Mouse (Mus musculus) urinary bladder, postnatal 25 days (tissue): ENCODE results near the gene Tdrd9.
"Not testable (repeated sequence)": the region's sequence is repeated elsewhere in the genome, so short reads cannot be mapped to it uniquely, and the experiment has no call there.

Experiments
- DNase-seq: peaks from one replicate; pipeline ENCODE4 v3.0.0; 2022; ENCODE audit warnings: low spot score

The Tdrd9 gene

DNA sequence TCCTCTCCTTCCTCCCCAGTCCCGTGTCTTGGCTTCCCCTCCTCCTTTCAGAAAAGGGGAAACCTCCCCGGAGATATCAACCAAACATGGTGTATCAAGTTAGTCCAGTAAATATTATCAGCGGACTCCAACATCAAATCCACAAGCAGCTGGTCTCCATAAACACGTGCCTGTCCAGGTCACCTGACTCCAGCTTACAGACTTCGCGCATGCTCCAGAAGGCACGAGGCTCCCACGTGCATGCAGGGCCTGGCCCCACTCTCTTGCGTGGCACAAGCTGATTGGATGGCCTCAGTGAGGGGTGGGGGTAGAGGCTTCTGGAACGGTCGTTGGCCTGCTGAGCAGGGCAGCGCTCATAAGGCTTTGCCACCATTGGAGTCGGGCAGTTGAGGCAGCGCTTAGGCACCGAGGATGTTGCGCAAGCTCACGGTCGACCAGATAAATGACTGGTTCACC, at the start of gene Tdrd9:
Gene Tdrd9, plus strand, starts transcription at position 329 of the 456 bp plus-strand sequence.
- no peak for DNase-seq

DNA sequence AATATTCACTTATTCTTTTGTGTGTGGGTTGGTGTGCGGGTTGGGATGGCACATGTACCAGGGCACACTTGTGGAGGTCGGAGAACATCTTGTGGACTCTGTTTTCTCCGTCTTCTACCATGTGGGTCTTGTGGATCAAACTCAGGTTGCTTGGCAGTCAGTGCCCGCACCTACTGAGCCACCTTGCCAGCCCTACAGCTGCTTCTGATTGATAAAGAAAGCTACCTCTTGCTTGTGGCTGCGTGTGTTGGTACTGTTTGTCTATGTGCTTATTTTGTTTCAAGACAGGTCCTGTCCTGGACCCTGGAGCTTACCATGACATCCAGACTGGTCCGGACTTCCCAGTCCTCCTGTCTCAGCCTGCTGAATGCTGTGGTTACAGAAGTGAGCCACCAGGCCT, 48.2 kb upstream of the Tdrd9 start:
- DNase-seq: no peak

DNA sequence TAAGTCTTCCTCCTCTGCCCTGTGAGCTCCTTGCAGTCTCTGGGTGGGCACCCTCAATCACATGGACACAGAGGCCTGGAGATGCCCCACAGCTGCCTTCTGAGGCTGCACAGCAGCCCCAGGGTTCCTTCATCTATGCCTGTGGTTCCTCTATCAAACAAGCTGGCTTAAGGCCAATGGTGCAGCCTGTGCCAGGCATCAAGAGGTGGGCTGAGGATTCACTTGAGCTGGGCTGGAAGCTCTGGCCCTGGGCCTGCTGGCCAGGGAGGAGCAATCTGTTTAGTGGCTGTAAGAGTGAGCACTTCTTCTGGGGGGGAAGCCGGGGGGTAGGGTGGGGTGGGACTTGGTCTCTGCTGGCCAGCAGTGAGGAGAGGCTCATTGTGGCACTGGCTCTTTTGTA, 44.0 kb upstream of the Tdrd9 start:
- DNase-seq: no peak

DNA sequence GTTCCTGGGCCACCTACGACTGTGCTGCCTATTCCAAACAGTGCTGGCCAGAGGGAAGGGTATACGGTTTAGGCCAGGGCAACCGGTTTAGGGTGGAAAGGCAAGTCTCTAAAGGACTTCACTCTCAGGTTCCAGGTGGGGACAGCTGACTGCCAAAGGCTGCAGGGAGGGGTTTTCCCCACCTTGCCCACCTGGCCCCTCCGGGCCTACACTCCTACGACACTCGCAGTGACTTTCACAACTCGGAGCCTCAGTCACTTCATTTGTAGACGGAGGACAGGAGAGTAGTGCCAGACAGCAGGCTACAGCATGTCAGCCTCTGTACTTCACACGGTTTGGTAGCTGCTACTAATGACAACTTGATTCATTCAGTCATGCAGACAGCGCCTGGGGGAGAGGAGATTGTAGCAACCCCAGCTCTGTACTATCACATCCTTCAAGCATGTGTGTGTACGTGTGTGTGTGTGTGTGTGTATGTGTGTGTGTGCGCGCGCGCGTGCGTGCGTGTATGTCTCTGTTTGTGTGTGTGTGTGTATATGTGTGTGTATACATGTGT, 42.9 kb upstream of the Tdrd9 start:
- no peak for DNase-seq

DNA sequence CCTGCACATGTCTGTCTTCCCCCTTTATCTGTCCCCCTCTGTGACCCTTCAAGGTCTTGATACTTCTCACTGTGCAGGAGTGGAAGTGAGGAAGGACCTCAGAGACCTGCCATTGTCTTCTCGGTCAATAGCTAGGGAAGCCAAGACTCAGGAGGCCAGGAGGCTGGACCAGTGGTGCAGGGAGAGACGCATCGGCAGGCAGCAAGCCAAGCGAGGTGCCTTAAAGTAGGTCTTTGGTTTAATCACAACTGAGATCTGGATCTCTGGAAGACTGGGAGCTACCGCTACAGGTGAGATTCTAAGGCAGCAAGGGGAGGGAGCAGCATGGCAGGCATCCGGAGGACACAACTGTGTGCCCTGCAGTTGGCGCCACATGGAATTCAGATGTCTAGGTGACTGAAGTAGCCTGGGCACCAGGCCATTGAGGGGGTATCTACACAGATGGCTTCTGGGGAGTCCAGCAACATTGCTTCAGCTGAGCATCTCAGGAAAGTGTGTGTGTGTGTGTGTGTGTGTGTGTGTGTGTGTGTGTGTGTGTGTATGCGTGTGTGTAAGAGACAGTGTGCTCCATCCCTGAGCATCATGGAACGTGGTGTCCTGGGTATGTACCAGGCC, 39.8 kb upstream of the Tdrd9 start:
- no peak for DNase-seq

DNA sequence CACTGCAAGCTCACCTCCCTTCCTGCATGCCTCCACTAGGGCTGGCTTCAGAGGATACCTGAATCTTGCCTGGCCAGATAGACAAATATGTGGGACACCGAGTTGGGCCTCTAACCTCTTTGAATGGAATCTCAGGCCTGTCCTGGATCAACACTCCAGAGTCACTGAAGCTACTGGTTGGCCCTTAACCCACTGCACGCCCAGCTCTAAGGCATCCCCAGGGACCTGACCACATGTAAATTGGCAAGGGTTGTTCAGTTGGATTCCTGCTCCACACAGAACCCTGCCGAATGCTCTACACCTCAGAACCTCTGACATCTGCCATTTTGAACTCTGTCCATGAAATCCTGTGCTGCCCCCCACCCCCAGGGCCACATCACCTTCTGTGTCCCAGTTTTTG, 38.8 kb upstream of the Tdrd9 start:
- DNase-seq: no peak

DNA sequence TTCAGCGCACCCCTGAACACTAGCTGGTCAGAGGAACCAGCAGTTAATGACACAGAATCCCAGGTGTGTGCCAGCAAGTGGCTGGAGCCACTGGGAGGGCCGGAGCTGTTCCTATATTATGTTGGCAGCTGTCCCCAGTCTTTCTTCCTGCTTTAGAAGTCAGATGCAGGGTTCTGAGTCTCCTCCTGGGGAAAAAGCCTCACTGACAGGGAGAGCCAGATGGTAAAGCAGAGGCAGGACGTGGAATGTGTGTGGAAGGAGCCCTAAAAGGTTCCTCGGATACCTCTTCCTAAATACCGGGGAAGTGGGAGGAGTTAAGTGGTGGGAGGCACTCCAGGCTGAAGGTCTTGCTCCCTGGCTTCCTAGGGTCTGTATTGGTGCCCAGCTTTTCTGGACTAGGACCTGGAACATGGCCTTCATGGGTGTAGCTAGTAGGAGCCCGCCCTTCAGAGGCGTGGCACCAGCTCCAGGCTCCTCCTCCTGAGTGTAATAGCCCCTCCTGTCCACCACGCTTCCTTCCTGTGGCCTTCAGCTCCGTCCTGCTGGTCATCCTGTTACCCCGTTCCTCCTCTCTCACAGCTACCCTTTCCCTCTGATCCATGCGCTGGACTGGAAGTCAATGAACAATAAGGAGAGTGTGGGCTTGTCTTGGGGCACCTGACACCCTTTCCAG, 38.2 kb upstream of the Tdrd9 start:
- no peak for DNase-seq

DNA sequence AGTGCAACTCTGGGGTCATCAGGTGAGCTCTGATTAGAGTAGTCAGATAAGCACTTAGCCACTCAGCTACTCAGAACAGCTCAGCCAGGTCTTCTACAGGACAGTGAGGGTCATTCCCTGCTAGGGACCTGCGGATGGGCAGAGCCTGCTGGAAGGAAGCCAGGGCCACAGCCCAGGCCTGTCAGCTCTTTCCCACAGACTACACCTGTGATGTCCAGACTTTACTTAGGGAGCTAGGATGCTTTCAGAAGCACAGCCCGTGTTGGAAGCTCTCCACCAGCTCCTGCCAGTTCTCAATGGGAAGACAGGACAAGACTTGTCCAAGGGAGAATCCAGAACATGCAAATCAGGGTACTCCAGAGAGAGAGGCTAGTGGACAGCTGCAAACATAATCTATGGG, 37.4 kb upstream of the Tdrd9 start:
- DNase-seq: no peak

DNA sequence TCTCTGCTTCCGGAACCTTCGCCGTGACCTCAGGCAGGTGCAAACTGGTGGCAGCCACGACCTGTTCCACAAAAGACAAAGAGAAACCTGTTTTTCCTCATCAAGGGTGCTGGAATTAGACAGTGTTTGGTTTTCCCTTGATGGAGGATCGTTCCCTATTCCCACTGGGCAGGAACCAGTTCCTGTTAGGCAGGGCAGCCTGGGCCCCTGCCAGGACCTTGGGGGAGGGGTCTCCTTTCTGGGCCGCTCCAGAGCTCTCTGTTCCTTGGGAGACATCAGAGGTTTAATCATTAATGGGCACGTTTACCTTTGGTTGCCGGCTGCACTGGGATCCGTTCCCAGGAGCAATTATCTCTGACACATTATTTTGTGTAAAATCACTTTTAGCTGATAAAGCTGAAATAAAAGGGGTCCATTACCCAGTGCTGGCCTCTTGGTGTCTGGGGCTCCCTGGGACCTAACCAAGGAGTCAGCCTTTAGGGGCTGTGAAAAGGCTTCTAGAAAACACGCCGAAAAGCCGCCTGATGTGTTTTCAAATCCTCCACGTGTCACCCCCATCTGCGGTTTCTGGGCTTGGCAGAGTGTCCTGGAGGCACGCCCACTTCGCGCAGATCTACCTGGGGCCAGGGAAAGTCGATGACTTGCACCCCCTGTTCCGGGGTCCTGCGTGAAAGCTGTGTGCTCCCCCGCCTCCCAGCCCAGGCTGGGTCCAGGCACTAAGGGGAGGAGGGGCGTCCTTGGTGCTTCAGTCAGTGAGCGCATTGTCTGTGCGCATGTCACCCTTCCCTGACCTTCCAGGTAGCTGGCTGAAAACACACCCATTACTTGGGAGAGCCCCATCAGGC, 34.4 kb upstream of the Tdrd9 start:
- peak; percentile 50 for DNase-seq

DNA sequence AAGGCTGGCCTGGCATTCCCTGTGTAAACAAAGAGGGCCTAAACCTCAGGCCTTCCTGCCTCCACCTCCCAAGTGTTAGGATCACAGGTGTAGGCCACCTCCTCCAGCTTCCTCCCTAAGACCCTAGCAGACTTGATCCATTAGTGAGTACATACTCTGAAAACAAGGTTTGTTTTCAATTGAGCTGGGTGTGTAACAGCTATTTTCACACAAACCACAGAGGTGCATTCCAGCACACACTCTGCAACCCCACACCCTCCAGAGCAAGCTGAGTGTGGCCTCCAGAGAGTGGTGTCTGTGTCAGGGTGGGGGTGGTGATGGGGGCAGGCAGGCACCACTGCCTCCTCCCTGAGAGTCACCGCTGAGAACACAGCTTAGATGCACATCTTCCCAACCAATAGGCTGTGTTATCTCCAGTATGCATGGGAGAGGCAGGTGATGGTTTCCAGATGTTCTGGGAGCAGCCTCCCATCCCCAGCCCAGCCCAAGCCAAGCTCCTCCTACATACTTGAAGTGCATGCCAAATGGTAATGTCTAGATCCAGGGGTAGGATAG, 32.7 kb upstream of the Tdrd9 start:
- DNase-seq: no peak

DNA sequence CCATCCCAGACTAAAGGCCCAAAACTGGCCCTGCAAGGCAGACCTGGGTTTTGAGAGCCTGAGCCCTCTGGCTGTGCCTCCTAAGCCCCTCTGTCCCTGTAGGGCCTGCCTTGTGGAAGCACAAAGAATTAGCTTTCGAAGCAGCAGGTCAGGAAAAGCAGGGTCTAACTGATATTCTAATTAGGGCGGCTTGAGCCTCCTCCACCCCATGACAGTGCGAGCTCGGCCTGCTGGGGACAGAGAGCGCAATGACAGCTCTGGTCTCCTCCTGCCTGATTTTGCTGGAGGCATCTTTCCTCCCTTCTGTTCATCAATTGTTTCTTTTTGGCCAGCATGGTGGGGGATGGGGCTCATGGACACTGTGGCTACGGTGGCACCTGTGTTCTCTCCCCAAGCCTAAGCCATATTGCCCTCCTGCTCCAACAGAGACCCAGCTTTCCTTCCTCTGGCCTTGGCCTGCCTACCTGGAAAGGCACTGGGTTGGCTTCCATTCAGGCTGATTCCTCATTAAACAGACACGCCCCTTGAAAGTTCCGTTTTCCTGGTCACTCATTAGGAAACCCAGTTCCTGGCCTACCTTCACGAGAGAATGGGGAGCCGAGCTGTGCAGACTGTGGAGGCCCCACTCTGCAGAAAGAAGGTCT, 27.8 kb upstream of the Tdrd9 start:
- DNase-seq: no peak

DNA sequence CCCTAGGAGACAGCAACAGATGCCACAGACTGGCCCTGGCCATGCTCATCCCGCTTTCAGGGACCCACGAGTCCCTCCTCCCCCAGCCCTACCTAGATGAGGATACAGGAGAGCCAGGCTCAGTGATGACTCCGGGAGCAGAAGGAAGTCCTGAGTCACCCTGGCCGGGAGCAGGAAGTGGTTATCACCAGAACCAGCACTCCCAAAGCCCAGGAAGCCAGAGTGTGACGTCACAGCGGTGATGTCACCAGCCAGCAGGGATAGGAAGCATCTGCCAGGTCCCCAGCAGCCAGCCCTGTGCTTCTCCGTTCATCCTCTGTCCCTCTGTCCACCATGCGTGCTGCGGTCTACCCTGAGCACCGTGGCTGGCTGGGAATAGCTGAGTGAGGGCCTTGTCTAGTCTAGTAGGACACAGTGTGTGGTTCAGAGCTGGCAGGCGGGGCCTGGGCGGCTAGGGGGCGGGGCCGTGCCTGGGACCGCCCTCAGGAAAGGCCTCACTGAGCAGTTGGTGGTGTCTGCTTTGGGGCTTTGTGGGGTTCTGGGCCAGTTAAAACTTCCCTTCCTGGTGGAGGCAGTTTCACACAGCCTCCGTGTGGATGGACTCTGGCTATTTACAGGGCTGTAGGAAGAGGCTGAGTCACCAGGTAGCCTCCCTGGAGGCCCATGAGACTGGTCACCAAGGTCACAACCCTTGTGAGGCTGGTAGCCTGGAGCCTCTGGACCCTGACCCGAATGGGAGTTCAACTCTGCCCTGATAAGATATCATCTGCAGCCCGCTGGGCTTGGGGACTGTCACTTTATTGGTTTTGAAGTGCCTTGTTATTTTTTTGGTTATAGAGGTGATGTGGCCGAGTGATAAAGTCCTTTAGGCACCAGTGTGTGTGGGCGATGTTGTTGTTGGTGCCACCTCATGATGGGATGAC, 27.0 kb upstream of the Tdrd9 start:
- not testable (repeated sequence) for DNase-seq

DNA sequence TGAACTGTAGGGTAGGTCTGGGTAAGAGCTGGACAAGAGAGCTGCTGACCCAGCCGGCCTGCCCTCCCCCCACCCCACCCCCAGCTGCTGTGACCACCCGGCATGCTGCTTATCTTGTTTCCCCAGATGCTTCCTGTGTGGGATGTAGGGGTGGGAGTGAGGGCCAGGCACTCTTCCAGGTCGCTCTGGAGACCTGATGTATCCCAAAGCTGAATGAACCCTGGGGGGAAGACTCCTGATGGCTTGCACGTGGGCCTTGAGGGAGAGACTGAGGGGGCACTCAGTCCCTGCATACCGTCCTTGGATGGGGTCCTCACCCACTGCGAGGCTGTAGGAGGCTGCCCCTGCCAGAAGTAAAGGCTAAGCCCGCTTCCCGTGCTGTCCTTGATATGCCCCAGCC, 26.2 kb upstream of the Tdrd9 start:
- no peak for DNase-seq

DNA sequence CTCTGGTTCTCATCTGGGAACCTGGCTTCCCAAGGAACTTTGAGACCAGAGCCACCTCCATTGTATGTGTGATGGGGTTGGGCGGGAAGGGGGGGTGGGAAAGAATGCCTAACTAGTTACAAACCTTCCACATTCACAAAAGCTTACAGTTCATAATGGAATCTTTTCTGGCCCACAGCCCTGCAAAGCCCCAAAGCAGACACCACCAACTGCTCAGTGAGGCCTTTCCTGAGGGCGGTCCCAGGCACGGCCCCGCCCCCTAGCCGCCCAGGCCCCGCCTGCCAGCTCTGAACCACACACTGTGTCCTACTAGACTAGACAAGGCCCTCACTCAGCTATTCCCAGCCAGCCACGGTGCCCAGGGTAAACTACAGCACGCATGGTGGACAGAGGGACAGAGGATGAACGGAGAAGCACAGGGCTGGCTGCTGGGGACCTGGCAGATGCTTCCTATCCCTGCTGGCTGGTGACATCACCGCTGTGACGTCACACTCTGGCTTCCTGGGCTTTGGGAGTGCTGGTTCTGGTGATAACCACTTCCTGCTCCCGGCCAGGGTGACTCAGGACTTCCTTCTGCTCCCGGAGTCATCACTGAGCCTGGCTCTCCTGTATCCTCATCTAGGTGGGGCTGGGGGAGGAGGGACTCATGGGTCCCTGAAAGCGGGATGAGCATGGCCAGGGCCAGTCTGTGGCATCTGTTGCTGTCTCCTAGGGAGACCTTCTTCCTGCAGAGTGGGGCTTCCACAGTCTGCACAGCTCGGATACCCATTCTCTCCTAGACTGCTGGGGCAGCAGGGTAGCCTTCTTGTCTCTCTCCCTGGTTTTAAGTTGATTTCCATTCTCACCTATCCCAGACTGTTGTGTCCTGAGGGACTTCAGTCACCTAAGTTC, 25.3 kb upstream of the Tdrd9 start:
- DNase-seq: not testable (repeated sequence)

DNA sequence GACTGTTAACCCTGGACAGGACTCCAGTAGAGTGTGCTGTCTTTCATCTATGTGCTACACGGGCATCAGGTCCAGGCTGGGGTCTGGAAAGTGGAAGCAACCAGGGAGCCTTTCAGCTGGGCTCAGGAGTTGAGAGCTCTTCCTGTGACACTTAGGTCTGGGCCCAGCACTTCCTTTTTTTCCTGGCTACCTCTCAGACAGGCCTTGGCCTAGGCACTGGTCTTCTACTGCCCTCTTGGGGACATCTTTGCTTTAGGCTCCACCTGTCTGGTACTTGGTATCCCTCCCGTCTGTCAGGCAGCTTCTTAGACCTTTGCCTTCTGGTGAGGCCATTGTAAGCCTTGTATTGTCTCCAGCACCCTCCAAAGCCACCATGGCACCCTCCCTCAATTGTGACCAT, 24.6 kb upstream of the Tdrd9 start:
- peak; percentile 32 for DNase-seq

DNA sequence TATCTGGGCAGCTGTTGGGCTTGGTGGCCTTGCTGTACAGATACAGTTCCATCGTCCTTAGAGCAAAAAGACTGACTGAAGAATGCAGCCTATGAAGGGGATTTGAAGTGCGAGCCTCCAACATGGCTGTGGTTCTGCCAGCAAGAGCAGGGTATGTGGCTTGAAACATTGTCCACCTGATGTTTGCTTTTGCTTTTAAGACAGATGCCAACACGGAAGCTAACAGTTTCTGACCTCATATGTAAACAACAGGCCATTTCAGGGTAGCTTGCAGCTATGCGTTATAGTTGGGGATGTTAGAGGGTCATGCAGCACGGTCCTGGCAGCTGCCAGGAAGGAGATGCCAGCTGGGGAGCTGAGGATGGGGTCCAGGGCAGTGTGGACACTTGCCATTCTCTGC, 20.9 kb upstream of the Tdrd9 start:
- DNase-seq: no peak

DNA sequence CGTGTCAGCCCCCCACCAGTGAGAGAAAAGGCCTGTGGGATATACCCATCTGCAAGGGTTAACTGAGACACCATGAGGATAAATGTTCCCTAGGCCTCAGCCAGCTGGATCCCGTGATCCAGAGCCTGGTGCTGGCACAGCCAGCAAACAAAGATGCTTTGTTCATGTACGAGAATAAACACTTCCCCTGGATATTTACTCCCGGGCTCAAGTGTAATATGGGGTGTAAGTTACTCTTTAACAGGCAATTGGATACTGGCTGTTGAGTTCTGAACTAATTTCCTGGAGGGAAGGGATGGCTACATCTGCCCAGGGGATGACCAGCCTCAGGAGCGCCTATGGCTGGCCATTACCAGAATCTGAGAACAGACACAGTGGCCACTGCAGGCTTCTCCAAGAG, 19.7 kb upstream of the Tdrd9 start:
- DNase-seq: no peak

DNA sequence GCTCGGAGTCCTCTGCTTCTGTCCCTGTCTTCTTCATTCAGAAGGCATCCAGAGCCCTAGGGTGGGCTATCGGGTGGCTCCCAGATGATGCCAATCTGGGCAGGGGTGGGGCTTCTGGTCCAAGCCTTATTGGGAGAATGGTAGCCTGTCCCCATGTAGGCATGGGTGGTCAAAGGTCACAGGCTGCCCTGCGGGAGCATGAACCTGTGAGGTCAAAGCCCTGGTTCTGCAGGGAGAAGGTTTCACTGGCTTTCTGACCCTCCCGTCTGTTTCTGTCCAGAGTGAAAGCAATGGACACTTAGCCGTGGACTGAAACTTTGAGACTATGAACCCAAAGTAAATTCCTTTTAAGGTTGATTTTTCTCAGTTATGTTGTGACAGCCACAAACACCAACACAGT, 15.2 kb upstream of the Tdrd9 start:
- no peak for DNase-seq

DNA sequence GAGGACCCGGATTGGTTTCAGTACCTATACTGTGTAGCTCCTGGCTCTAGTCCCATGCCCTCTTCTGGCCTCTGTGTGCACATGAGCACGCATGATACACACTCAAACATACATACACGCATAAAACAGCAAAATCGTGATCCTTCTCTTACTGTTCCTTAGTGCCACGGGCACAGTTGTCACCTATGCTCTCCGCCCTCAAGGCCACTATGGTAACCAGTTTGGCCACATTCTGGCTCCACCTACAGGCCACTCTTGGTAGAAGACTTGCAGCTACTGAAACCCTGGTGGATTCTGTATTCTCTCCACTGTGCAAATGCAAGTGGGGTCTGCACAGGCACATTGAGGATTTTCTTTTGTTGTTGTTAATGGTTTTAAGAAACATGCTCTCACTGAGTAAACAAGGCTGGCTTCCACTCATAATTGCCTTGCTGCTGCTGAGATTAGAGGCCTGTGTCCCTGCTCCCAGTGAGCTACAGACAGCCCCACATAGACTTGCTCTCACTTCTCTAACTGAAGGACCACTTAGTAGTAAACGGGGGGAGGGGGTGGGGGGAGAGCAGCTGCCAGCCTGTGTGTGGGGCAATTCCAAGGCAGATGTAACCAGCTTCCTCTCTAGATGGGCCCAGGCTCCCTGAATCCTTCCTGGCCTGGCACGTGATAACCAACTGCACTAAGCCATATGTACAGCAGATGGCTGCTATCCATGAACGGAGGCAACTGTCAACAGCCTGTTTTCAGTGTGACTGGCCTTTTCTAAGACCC, 13.1 kb upstream of the Tdrd9 start:
- peak; percentile 70 for DNase-seq
